Mouse (Mus musculus): ENCODE data around the gene Top3b. TPM values are rescaled to one million over a fixed set of nuclear protein-coding genes. Genes with fewer than 3 reads are reported as not detected.

Top3b gene
- polyA plus RNA-seq, 1 experiment from 2014 or later: 81.1 TPM

Other genes starting within 250 kb of the Top3b start
- not detected in 2 replicates for gene Olfr19, start 194.3 kb upstream of the Top3b start, polyA plus RNA-seq (2016; fragmentation: Nextera tagmentation; extraction: Ambion mirVana)
- gene Spag6l, start 41.3 kb upstream of the Top3b start, polyA plus RNA-seq (2016; fragmentation: Nextera tagmentation; extraction: Ambion mirVana): 0.24 TPM in 1 of 2 replicates, not detected in the other
- 0.13 TPM in 1 of 2 replicates, not detected in the other for gene Igll1, start 6.8 kb upstream of the Top3b start, polyA plus RNA-seq (2016; fragmentation: Nextera tagmentation; extraction: Ambion mirVana)
- gene Vpreb1, start 107 bp downstream of the Top3b start, polyA plus RNA-seq (2016; fragmentation: Nextera tagmentation; extraction: Ambion mirVana): 2.8 and 3.9 TPM in 2 replicates
- gene Ppm1f, start 25.7 kb downstream of the Top3b start, polyA plus RNA-seq (2016; fragmentation: Nextera tagmentation; extraction: Ambion mirVana): 41.1 and 43.0 TPM in 2 replicates
- gene Mapk1, start 112.6 kb downstream of the Top3b start, polyA plus RNA-seq (2016; fragmentation: Nextera tagmentation; extraction: Ambion mirVana): 138 and 141 TPM in 2 replicates
- gene Ypel1, start 199.0 kb downstream of the Top3b start, polyA plus RNA-seq (2016; fragmentation: Nextera tagmentation; extraction: Ambion mirVana): 90.3 and 107 TPM in 2 replicates
- 138 and 172 TPM in 2 replicates for gene Ppil2, start 240.5 kb downstream of the Top3b start, polyA plus RNA-seq (2016; fragmentation: Nextera tagmentation; extraction: Ambion mirVana)

All from limb, embryonic 10.5 days (tissue).